Mouse (Mus musculus) testis, postnatal 14 days (tissue): ENCODE measurements around the gene Snf8.
A peak's percentile ranks its signal among the peaks of the same experiment; 100 is the strongest.

Experiments used
- DNase-seq: peaks from one replicate; pipeline ENCODE4 v3.0.0; 2021; ENCODE audit warnings: low spot score

Snf8 gene

DNA sequence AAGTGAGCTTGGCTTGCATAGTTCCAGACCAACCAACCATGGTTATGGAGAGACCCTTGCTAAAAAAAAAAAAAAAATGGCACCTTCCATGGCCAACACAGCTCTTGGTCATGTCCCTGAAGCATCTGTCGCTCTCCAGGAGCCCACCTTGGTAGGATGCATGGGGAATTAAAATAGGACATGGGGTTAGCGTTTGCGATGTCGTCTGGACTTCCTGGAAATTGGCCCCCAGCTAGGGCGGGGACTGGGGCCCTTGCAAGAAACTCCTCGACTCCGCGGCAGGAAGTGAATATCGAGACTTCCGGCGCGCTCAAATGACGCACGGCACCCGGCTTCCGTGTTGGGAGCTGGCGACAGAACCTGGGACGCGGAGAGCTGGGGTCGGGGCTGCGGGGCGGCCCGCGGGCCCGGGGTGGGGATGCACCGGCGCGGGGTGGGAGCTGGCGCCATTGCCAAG lies at the start of gene Snf8:
Snf8 (plus strand) TSS at position 290 of the 457 bp plus-strand sequence.
- DNase-seq = peak; percentile 95

- no peak for DNase-seq
Observed at GRCm38 (mm10) chr11:95987854-95988447, 46.7 kb upstream of the Snf8 start.

- DNase-seq = peak; percentile 52
Observed at GRCm38 (mm10) chr11:95988533-95988932, 46.2 kb upstream of the Snf8 start.

- no peak for DNase-seq
Observed at GRCm38 (mm10) chr11:95989864-95990263, 44.8 kb upstream of the Snf8 start.

GRCm38 (mm10) chr11:95990431-95990830 lies 44.3 kb upstream of the Snf8 start:
- DNase-seq = no peak

- DNase-seq = peak; percentile 79
Observed at GRCm38 (mm10) chr11:95990886-95991708, 43.6 kb upstream of the Snf8 start.

- DNase-seq = no peak
Observed at GRCm38 (mm10) chr11:95994151-95994550, 40.5 kb upstream of the Snf8 start.

DNA sequence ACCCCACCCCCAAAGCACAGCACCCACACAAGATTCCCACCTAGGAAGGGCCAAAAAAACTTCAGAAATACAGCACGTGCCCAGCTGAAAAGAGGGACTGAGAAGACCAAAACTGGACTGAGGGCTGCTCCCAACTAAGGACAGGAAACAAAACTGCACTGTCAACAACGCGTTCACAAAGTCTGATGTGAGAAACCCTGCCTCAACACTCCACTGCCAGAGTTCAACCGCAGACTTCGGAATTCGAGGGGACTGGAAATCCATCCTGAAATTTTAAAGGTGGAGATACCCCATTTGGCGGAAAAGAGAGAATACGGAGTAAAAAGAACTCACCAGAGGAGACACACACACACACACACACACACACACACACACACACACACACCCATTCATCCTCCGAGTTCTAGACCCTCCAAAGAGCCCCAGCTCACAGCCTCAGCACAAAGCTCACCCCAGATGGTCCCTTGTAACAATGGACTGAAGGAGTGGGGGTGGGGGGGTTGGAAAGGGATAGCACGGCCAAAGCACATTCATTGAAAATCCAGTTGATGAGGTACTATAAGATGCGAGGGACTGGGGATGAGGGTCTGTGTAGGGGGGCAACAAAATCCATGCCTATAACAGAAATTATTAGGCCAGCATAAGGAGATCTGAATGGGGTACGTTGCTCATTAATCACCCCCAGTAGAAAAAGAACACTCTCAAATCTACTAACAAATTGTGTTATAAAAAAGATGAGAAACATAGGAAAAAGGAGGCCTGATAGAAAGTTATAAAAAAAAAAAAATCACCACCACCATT lies 31.4 kb upstream of the Snf8 start:
- no peak for DNase-seq

DNA sequence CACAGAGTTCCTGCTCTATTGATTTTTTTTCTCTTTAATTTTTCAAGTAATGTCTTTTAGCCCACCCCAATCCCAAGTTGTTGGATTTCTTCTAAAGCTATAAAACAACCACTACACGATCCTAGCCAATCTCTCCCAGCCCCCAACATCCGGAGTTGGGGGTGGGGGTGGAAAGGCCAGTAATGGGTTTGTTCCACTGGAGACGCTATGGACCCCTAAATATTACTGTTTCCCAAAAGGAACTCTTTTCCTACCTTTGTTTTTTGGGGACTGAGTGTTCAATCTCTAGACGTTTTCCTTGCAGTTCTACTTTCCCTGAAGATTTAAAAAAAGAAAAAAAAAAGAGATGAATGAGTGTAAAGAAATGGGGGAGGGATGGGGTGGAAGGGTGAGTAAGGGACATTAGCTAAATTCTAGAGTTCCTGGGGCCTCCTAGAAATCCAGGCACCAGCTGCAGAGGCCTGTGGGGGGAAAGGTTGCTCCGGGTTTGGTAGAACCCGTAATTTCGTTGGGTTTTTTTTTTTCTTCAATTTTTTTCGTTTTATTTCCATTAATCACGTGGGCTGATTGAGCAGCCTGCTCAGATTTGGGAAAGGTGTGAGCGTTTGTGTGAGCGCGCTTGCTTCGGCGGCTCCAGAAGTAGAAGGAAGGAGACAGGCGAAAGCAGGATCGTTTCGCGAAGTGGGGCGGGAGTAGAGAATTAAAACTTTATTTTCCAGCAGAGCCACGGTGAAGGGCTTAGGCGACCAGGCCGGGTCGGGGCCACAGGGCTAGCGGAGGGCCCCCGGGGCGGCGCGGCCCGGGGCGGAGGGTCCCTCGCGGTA lies 30.5 kb upstream of the Snf8 start:
- DNase-seq = no peak

DNA sequence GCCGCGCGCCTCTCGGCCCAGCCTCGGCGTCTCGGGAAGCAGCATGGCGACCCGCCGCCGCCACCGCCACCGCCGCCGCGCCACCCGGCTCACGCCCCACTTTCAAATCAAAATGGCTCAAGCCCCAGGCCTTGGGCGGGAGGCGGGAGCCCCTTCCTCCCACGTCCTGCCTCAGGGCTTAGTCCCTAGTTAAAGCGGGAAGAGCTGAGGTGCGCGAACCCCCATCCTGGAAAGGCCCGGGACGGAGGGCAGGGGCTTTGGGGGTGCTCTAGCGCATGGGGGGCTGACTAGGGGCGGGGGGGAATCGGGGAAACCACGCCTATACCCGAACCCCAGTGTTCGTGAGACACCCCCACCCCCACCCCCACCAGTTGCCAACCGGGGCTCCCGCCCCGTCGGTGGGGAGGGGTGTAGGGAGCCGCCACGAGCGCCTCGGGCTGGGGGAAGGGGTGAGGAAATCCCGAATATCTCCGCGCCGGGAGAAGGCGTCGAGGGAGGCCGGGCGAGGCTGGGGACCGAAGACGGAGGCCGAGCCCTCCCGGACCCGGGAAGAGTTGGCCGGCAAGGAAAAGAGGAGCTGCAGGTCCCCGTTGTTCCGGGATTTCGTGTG lies 29.8 kb upstream of the Snf8 start:
- DNase-seq = peak; percentile 71

DNA sequence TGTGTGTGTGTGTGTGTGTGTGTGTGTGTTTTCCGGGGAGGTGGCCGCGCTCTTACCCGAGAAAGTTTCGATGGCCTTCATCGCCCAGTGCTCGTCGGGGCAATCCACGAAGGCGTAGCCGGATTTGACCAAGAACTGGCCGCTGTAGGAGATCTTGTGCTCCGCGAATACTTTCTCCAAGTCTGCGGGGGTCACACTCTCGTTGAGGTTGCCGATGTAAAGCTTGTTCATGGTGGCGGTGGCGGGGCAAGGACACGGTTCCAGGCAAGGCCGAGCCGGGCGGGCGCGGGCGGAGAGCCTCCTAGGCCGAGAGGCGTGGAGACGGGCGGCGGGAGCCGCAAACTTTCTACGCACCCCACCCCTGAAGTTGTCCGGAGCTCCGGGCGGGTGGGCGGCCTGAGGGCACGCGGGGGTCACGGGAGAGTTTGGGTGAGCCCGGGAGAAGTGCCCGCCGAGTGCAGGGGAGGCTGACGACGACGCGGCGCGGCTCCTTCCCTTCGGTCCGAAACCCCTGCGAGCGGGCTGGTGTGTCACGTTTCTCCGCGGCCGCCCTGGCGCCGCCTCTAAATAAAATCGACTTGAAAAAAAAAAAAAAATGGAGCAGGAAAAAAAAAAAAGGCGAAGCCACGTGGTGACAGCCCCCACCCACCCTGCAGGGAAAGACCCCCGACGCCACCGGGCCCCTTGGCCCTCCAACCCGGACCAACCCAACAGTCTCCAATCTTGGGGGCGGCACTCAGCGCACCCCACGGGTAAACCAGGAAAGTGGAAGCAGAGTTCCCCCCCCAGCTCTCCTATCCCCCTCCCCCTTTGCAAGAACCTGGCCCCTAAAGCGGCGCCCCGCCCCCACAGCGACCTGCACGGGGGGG lies 29.0 kb upstream of the Snf8 start, which contains the start of gene Igf2bp1:
Igf2bp1 (minus strand) TSS at position 538 of the 869 bp plus-strand sequence.
- peak; percentile 65 for DNase-seq

DNA sequence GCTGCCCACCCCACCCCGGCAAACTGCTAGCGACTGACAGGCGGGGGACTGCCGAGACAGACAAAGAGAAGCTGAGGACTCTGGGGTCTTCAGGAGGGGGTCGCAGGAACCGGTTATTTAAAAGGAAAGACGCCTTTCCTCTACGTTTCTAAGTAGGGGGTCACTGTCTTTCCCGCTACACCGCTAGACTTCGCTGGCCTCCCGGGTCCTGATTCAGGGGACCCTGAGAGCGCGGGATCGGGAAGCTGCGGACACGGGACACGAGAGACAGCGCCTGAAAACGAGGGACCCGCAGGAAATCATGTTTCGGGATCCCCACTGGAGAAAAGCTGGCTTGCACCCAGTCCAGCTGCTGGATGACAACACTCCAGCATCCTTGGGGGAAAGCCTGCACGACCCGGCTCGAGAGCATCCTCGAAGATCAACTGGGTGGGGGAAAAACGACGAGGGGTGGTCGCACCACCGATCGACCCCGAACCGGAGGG lies 28.3 kb upstream of the Snf8 start:
- DNase-seq = peak; percentile 39

DNA sequence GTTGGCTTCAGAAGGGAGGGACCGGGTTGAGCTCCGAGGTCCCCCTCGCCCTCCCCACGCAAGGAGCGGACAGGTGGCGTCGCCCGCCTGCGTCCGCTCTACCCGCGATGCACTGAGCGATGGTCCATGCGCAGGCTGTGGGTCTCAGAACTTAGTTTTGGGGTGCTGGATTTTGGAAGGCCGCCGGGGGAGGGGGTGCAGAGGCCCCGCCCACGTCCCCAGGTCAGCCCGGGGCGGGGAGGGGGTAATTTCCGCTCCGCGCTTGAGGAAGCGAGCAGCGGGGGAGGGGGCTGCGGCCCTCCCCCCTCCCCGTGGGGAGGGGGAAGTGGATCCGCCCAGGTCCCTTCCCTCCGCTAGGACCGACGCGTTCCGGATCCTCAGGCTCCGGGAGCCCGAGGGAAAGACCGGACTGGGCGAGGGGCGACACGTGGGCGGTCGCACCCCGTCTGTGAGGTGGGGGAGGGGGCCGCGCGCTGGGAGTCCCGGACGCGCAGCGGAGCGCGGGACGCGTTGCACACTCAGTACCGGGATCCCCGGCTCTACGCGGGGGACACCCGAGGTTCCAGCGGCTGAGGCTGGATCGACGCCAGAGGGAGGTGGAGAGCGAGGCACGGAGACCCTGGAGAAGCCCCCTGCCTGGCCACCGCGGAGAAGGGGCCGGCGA lies 27.7 kb upstream of the Snf8 start:
- DNase-seq = peak; percentile 76

- no peak for DNase-seq
Observed at GRCm38 (mm10) chr11:96007516-96008235, 27.0 kb upstream of the Snf8 start.

- no peak for DNase-seq
Observed at GRCm38 (mm10) chr11:96008827-96009226, 25.9 kb upstream of the Snf8 start.

- DNase-seq = no peak
Observed at GRCm38 (mm10) chr11:96011982-96012381, 22.7 kb upstream of the Snf8 start.

GRCm38 (mm10) chr11:96015421-96015820 lies 19.3 kb upstream of the Snf8 start:
- no peak for DNase-seq

GRCm38 (mm10) chr11:96017941-96018351 lies 16.7 kb upstream of the Snf8 start:
- DNase-seq = no peak

- DNase-seq = no peak
Observed at GRCm38 (mm10) chr11:96020622-96021021, 14.1 kb upstream of the Snf8 start.
